ENCODE assay signal across 11 mouse cellular contexts in genomic region chr9:121336324-121336946, GRCm38 (mm10). TPM values are rescaled to one million over a fixed set of nuclear protein-coding genes. Genes with fewer than 3 reads are reported as not detected.
DNase-seq lines count a peak whose midpoint lies in the region; ATAC-seq and TF ChIP-seq lines count a peak whose summit lies in the region.
"Had no signal": no experiment of that assay in that cellular context is flagged by ENCODE, and none has a peak within 500 bp of the region (broad histone marks: within the 10 kb centered on the region; RNA-seq: fewer than 3 reads in every experiment).

No protein-coding gene starts in this region.

- H3K79me2 ChIP-seq in heart, adult 2 months (replicated peaks; ENCODE audit: control insufficient read depth, insufficient read depth, low read length), result peaks cover 9% of the 10 kb centered on the region

- 84% methylated on average over 15 of the region's 15 CpGs for WGBS in heart, adult 2 months
- 93% methylated on average over 15 of the region's 15 CpGs for WGBS in midbrain, embryonic 10.5 days
- 91% methylated on average over 15 of the region's 15 CpGs for WGBS in midbrain, embryonic 11.5 days
- WGBS in hindbrain, embryonic 13.5 days, result 95% methylated on average over 15 of the region's 15 CpGs

- TF ChIP-seq EP300 in heart, adult 2 months (IDR thresholded peaks at IDR 0.05; ENCODE audit: insufficient read depth, low read depth, low read length), result no peak

- peak in 1 of 2 experiments; percentile 37 for DNase-seq in heart, adult 2 months
- DNase-seq in heart, postnatal 4 days, result no peak
- DNase-seq in midbrain, embryonic 10.5 days (ENCODE audit: low spot score), result no peak
- no peak for DNase-seq in midbrain, embryonic 11.5 days (ENCODE audit: low spot score, missing footprints)
- DNase-seq in adrenal gland, postnatal 36 days, result no peak
- no peak for DNase-seq in right cerebral cortex, adult 18-20 months
- DNase-seq: B cell, adult 2 months; liver had no signal

- H3K4me2 ChIP-seq in midbrain, embryonic 11.5 days, result no peak overlapping the region
- H3K4me2 ChIP-seq in hindbrain, embryonic 13.5 days, result no peak overlapping the region

- no peak for TF ChIP-seq POLR2A in heart, adult 2 months (IDR thresholded peaks at IDR 0.05; ENCODE audit: insufficient read depth, low read depth, low read length)

- H3K36me3 ChIP-seq in heart, adult 2 months (ENCODE audit: control insufficient read depth, insufficient read depth, low read length), result peaks cover 11% of the 10 kb centered on the region
- peaks cover 14% of the 10 kb centered on the region for H3K36me3 ChIP-seq in midbrain, embryonic 10.5 days
- no peaks in the 10 kb centered on the region for H3K36me3 ChIP-seq in midbrain, embryonic 11.5 days (ENCODE audit: control insufficient read depth, insufficient read depth, low read length)
- H3K36me3 ChIP-seq in hindbrain, embryonic 13.5 days, result no peaks in the 10 kb centered on the region

- intact Hi-C loops in heart, adult 2 months (cut with DNase I), result no loop called here

- no peaks in the 10 kb centered on the region for H3K9me3 ChIP-seq in midbrain, embryonic 10.5 days (replicated peaks)
- no peaks in the 10 kb centered on the region for H3K9me3 ChIP-seq in midbrain, embryonic 11.5 days (ENCODE audit: control insufficient read depth, low read length)
- H3K9me3 ChIP-seq in hindbrain, embryonic 13.5 days, result no peaks in the 10 kb centered on the region
- H3K9me3 ChIP-seq: megakaryocyte, embryonic 14.5 days had no signal

- no peak overlapping the region for H3K4me3 ChIP-seq in heart, adult 2 months
- H3K4me3 ChIP-seq in midbrain, embryonic 10.5 days, result no peak overlapping the region
- H3K4me3 ChIP-seq in midbrain, embryonic 11.5 days (ENCODE audit: low read depth, low read length), result no peak overlapping the region
- H3K4me3 ChIP-seq in hindbrain, embryonic 13.5 days, result no peak overlapping the region
- H3K4me3 ChIP-seq: megakaryocyte, embryonic 14.5 days had no signal

- peak overlapping the region; percentile 81 for H3K27ac ChIP-seq in heart, adult 2 months
- H3K27ac ChIP-seq in midbrain, embryonic 10.5 days (replicated peaks), result peak overlapping the region; percentile 92
- H3K27ac ChIP-seq in midbrain, embryonic 11.5 days (ENCODE audit: low read depth, low read length), result no peak overlapping the region
- H3K27ac ChIP-seq in hindbrain, embryonic 13.5 days, result peak overlapping the region; percentile 70

- peaks cover 53% of the 10 kb centered on the region for H3K4me1 ChIP-seq in heart, adult 2 months (ENCODE audit: control insufficient read depth, insufficient read depth, low read length)
- peaks cover 73% of the 10 kb centered on the region for H3K4me1 ChIP-seq in midbrain, embryonic 10.5 days
- peaks cover 62% of the 10 kb centered on the region for H3K4me1 ChIP-seq in midbrain, embryonic 11.5 days (ENCODE audit: control insufficient read depth, insufficient read depth, low read length)
- peaks cover 70% of the 10 kb centered on the region for H3K4me1 ChIP-seq in hindbrain, embryonic 13.5 days (replicated peaks)

- H3K9ac ChIP-seq in heart, adult 2 months (ENCODE audit: low read depth, low read length), result peak overlapping the region; percentile 23; the same call in 1 of the 2 replicates
- H3K9ac ChIP-seq in midbrain, embryonic 11.5 days (ENCODE audit: low read length), result no peak overlapping the region
- no peak overlapping the region for H3K9ac ChIP-seq in hindbrain, embryonic 13.5 days

- no peak for TF ChIP-seq CTCF in heart, adult 2 months (IDR thresholded peaks at IDR 0.05)

- no peaks in the 10 kb centered on the region for H3K27me3 ChIP-seq in heart, adult 2 months (ENCODE audit: control insufficient read depth, insufficient read depth, low read length)
- H3K27me3 ChIP-seq in midbrain, embryonic 10.5 days (ENCODE audit: low read depth, poor library complexity, severe bottlenecking), result no peaks in the 10 kb centered on the region
- no peaks in the 10 kb centered on the region for H3K27me3 ChIP-seq in midbrain, embryonic 11.5 days (ENCODE audit: control insufficient read depth, insufficient read depth, low read length)
- no peaks in the 10 kb centered on the region for H3K27me3 ChIP-seq in hindbrain, embryonic 13.5 days
- H3K27me3 ChIP-seq: megakaryocyte, embryonic 14.5 days had no signal

- no peak for ATAC-seq in midbrain, embryonic 11.5 days (ENCODE audit: low FRiP score)
- ATAC-seq in hindbrain, embryonic 13.5 days (ENCODE audit: low FRiP score), result no peak
- 0 out of 2 replicates have a peak, but pooled peaks have one; percentile 13 for ATAC-seq in neutrophil, adult 5-6 weeks (ENCODE audit: extremely low read depth, insufficient number of reproducible peaks, low FRiP score, poor library complexity, severe bottlenecking)

RNA-seq across cellular contexts. Expression of gene Trak1, which starts 39.1 kb away (rescaled TPM):
- total RNA-seq in heart, adult 2 months (2021), result 100 to 1,000 TPM; 276 to 302 TPM
- 170 and 204 TPM in 2 replicates for polyA plus RNA-seq in heart, adult 2 months (2012; rRNA removed)
- 100 to 1,000 TPM; 288 to 301 TPM for total RNA-seq in heart, postnatal 4 days (2021)
- polyA plus RNA-seq in midbrain, embryonic 10.5 days (2016; fragmentation: Nextera tagmentation; extraction: Ambion mirVana), result 26.5 and 29.7 TPM in 2 replicates
- polyA plus RNA-seq in midbrain, embryonic 11.5 days (2014; fragmentation: Nextera tagmentation; extraction: Ambion mirVana), result 19.2 and 20.5 TPM in 2 replicates
- 43.0 and 46.2 TPM in 2 replicates for polyA plus RNA-seq in hindbrain, embryonic 13.5 days (2015; fragmentation: Nextera tagmentation; extraction: Ambion mirVana)
- 45.3 and 51.1 TPM in 2 replicates for total RNA-seq in neutrophil, adult 5-6 weeks (2017)
- 10 to 100 TPM; 68.0 to 75.3 TPM for total RNA-seq in adrenal gland, postnatal 36 days (2021)

RNA-seq across cellular contexts. Expression of gene Ulk4, which starts 59.4 kb away (rescaled TPM):
- under 1 TPM; 0.18 to 0.30 TPM for total RNA-seq in heart, adult 2 months (2021)
- polyA plus RNA-seq in heart, adult 2 months (2012; rRNA removed), result 0.47 and 2.3 TPM in 2 replicates
- 1 to 10 TPM; 2.5 to 2.7 TPM for total RNA-seq in heart, postnatal 4 days (2021)
- 147 and 155 TPM in 2 replicates for polyA plus RNA-seq in midbrain, embryonic 10.5 days (2016; fragmentation: Nextera tagmentation; extraction: Ambion mirVana)
- polyA plus RNA-seq in midbrain, embryonic 11.5 days (2014; fragmentation: Nextera tagmentation; extraction: Ambion mirVana), result 210 and 216 TPM in 2 replicates
- 106 and 109 TPM in 2 replicates for polyA plus RNA-seq in hindbrain, embryonic 13.5 days (2015; fragmentation: Nextera tagmentation; extraction: Ambion mirVana)
- 2.9 and 4.0 TPM in 2 replicates for total RNA-seq in neutrophil, adult 5-6 weeks (2017)
- 1 to 10 TPM; 1.7 to 1.9 TPM for total RNA-seq in adrenal gland, postnatal 36 days (2021)
